8 mouse cellular contexts compared by ENCODE assay signal in genomic region chr13:104048835-104049234, GRCm38 (mm10).
DNase-seq lines count a peak whose midpoint lies in the region; ATAC-seq and TF ChIP-seq lines count a peak whose summit lies in the region.

No protein-coding gene starts in this region.

- peaks cover 42% of the 10 kb centered on the region for H3K36me3 ChIP-seq in midbrain, embryonic 13.5 days

- TF ChIP-seq CTCF in layer of hippocampus, adult 2 months (conservative IDR thresholded peaks at IDR 0.05): peak; percentile 69
- TF ChIP-seq CTCF in brain, embryonic 14.5 days (IDR thresholded peaks at IDR 0.05; ENCODE audit: borderline replicate concordance, extremely low read depth, insufficient read depth, insufficient read length): peak; percentile 25; the same call in 1 of the 2 replicates

- no peak overlapping the region for H3K9ac ChIP-seq in midbrain, embryonic 13.5 days (replicated peaks)

- no peak overlapping the region for H3K4me3 ChIP-seq in layer of hippocampus, adult 2 months
- H3K4me3 ChIP-seq in midbrain, embryonic 13.5 days (replicated peaks): no peak overlapping the region

- ATAC-seq in midbrain, embryonic 13.5 days: peak; percentile 34; the same call in 1 of the 2 replicates
- no peak for ATAC-seq in erythroid progenitor cell, adult 5-6 weeks (replicated peaks; ENCODE audit: low FRiP score, poor library complexity, severe bottlenecking)

- no peaks in the 10 kb centered on the region for H3K27me3 ChIP-seq in midbrain, embryonic 13.5 days

- no peaks in the 10 kb centered on the region for H3K9me3 ChIP-seq in midbrain, embryonic 13.5 days

- no peak overlapping the region for H3K4me2 ChIP-seq in midbrain, embryonic 13.5 days (replicated peaks)

- H3K4me1 ChIP-seq in midbrain, embryonic 13.5 days (replicated peaks): no peaks in the 10 kb centered on the region

- TF ChIP-seq POLR2A in brain, embryonic 14.5 days (IDR thresholded peaks at IDR 0.05; ENCODE audit: borderline replicate concordance, extremely low read depth, insufficient read depth, insufficient read length, poor library complexity, severe bottlenecking): no peak

- DNase-seq in layer of hippocampus, adult 2 months (ENCODE audit: low spot score in 2 of 2): peak in 1 of 2 experiments; percentile 57
- DNase-seq in layer of hippocampus, adult 9-11 months: no peak
- DNase-seq in brain, embryonic 14.5 days (ENCODE audit: low read depth): peak; percentile 79
- peak; percentile 7 for DNase-seq in induced T-regulatory cell, adult 2 months (ENCODE audit: low read depth)
- no peak for DNase-seq in cerebellum, adult 9-10 months
- DNase-seq in cerebellum, postnatal 36 days: no peak

- H3K27ac ChIP-seq in layer of hippocampus, adult 2 months: no peak overlapping the region
- H3K27ac ChIP-seq in midbrain, embryonic 13.5 days: no peak overlapping the region

- WGBS in midbrain, embryonic 13.5 days: 60% methylated on average over 3 of the region's 3 CpGs

Comparison
In these comparisons a context has a peak if more than half of its experiments do, and no peak if none do; other contexts are left out.
1. DNase-seq: peak in brain, embryonic 14.5 days (single experiment) and induced T-regulatory cell, adult 2 months (single experiment); none in layer of hippocampus, adult 9-11 months (single experiment), cerebellum, adult 9-10 months (single experiment) and cerebellum, postnatal 36 days (0 of 2).